Mouse (Mus musculus): ENCODE results near the gene Fezf2. TPM values are rescaled to one million over a fixed set of nuclear protein-coding genes. Genes with fewer than 3 reads are reported as not detected.

Fezf2 gene
- polyA plus RNA-seq (2015; fragmentation: Nextera tagmentation; extraction: Ambion mirVana): not detected in 2 replicates

DNA sequence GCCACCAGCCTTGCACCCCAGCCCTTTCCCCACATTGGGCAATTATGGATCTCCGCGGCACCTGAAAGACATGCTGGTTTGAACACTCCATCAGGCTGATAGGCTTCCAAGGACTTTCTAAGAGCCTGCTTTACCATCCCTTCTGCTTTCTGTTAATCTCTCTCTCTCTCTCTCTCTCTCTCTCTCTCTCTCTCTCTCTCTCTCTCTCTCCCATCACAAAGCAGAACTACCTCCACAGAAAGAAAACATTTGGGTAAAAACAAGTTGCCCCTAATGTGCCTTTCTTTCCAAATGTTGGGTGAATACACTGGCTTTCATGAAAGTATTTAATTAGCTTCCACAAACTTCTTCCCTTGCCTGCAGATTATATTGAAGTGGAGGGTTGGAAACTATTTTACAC is at the start of gene Fezf2:
Gene Fezf2, minus strand, starts transcription at position 101 of the 400 bp plus-strand sequence.
- H3K27me3 ChIP-seq (replicated peaks): peaks cover 88% of the 10 kb centered on the region
- H3K4me2 ChIP-seq (replicated peaks): no peak within 1 kb of the TSS
- no peak within 1 kb of the TSS for H3K9ac ChIP-seq
- H3K36me3 ChIP-seq: no peaks in the 10 kb centered on the region
- H3K4me3 ChIP-seq (replicated peaks): no peak within 1 kb of the TSS
- WGBS: 5% methylated on average over 2 of the region's 2 CpGs
- no peak for ATAC-seq
- peaks cover 12% of the 10 kb centered on the region for H3K4me1 ChIP-seq (replicated peaks)
- no peaks in the 10 kb centered on the region for H3K9me3 ChIP-seq
- H3K27ac ChIP-seq: no peak within 1 kb of the TSS

DNA sequence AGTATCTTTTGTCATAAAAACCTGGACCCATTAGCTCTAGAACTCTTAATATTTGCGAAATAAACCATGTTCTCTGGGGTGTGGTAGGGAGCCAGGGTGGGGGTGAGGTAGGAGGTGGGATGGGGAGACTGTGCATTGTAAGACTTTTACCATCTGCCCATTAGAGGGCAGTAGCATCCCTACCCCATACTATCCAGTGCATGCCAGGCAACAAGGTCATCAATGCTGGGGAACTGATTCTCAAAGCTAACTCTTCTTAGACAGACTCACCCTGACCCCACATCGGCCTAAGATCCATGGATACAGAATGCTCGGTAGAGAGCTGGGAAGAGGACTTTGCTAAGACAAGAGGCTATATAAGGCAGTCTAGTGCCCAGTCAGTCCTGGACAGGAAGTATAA is 49.6 kb upstream of the Fezf2 start:
- Histone ChIP-seq H3K4me2 (replicated peaks) (no peak overlapping the region), H3K4me1 (replicated peaks) (no peaks in the 10 kb centered on the region), H3K9ac (no peak overlapping the region), H3K27me3 (replicated peaks) (no peaks in the 10 kb centered on the region), H3K27ac (no peak overlapping the region), H3K4me3 (replicated peaks) (no peak overlapping the region), H3K36me3 (no peaks in the 10 kb centered on the region), H3K9me3 (no peaks in the 10 kb centered on the region)
- no peak for ATAC-seq
- 75% methylated on average over 3 of the region's 3 CpGs for WGBS

- Histone ChIP-seq H3K4me1 (replicated peaks) (no peaks in the 10 kb centered on the region), H3K4me3 (replicated peaks) (no peak overlapping the region), H3K9ac (no peak overlapping the region), H3K27ac (no peak overlapping the region), H3K27me3 (replicated peaks) (no peaks in the 10 kb centered on the region), H3K4me2 (replicated peaks) (no peak overlapping the region), H3K9me3 (no peaks in the 10 kb centered on the region), H3K36me3 (no peaks in the 10 kb centered on the region)
- WGBS: 61% methylated on average over 2 of the region's 2 CpGs
- ATAC-seq: no peak
These were observed 46.3 kb upstream of the Fezf2 start for GRCm38 (mm10) chr14:12394318-12394717.

GRCm38 (mm10) chr14:12393271-12393861 is 45.4 kb upstream of the Fezf2 start:
- no peak overlapping the region for H3K4me3 ChIP-seq (replicated peaks)
- no peak overlapping the region for H3K4me2 ChIP-seq (replicated peaks)
- no peak overlapping the region for H3K27ac ChIP-seq
- H3K9ac ChIP-seq: no peak overlapping the region
- H3K27me3 ChIP-seq (replicated peaks): no peaks in the 10 kb centered on the region
- H3K36me3 ChIP-seq: no peaks in the 10 kb centered on the region
- no peaks in the 10 kb centered on the region for H3K9me3 ChIP-seq
- 75% methylated on average over 12 of the region's 12 CpGs for WGBS
- no peaks in the 10 kb centered on the region for H3K4me1 ChIP-seq (replicated peaks)
- ATAC-seq: no peak

GRCm38 (mm10) chr14:12391167-12391566 is 43.2 kb upstream of the Fezf2 start:
- no peak for ATAC-seq
- Histone ChIP-seq H3K9me3 (no peaks in the 10 kb centered on the region), H3K27me3 (replicated peaks) (no peaks in the 10 kb centered on the region), H3K27ac (no peak overlapping the region), H3K4me1 (replicated peaks) (no peaks in the 10 kb centered on the region), H3K36me3 (no peaks in the 10 kb centered on the region), H3K4me2 (replicated peaks) (no peak overlapping the region), H3K9ac (no peak overlapping the region), H3K4me3 (replicated peaks) (no peak overlapping the region)
- WGBS: 72% methylated on average over 7 of the region's 7 CpGs

DNA sequence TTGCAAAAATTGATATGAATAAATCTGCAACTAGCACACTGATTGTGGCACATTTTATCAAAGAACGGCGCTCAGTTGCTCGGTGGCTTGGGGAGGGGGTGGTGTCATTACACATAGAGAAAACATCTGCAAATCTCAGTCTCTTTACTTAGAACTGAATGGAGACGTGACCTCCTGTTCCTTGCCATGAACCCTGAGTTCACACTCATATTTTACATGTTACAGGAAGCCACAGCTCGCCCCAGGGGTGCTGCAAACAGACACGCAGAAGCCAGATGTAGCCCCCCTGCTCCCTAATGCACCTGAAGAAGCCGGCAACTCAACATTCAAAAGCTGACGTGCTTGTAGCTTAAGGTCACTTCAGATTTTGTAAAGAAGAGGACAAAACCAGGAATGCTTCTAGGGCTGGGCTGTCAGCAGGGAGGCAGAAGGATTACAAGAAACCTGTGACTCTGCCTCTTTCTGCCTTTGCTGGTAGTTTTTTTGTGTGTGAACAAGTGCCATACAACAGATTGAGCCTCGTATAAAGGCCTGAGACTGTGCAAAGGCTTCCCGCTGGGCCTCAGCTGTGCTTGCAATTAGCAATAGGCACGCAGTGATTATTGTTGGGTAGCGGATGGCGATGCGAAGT is 40.9 kb upstream of the Fezf2 start:
- H3K4me1 ChIP-seq (replicated peaks): no peaks in the 10 kb centered on the region
- no peaks in the 10 kb centered on the region for H3K27me3 ChIP-seq (replicated peaks)
- no peak overlapping the region for H3K27ac ChIP-seq
- WGBS: 45% methylated on average over 14 of the region's 14 CpGs
- no peak for ATAC-seq
- H3K36me3 ChIP-seq: no peaks in the 10 kb centered on the region
- no peaks in the 10 kb centered on the region for H3K9me3 ChIP-seq
- H3K4me2 ChIP-seq (replicated peaks): no peak overlapping the region
- H3K9ac ChIP-seq: no peak overlapping the region
- no peak overlapping the region for H3K4me3 ChIP-seq (replicated peaks)

DNA sequence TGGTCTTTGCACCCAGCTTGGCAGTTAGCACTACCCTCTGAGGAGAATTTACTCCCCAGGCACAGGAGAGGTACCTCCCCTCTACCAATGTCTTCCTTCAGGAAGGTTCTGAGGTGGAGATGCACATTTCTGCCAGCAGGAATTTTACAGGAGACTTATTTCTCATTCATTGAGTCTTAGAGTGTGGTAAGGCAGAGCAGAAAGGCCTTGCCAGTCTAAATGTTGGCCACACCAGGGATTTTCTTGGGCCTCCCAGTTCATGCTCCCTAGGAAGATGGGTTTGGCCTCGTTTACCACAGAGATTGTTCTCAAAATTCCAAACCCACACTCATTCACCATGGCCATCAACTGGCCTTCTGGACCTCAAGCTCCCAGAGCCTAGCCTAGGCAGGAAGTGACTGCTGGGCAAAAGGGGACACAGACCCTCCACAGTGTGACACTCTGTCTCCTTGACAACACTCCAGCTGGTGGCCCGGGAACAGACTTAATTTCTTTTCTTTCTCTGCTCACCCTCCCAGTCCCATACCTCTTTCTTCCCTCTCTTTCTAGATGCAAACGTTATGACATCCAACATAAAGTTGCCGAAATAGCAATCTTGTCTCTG is 40.3 kb upstream of the Fezf2 start:
- H3K4me3 ChIP-seq (replicated peaks): no peak overlapping the region
- no peaks in the 10 kb centered on the region for H3K36me3 ChIP-seq
- no peaks in the 10 kb centered on the region for H3K4me1 ChIP-seq (replicated peaks)
- H3K9me3 ChIP-seq: no peaks in the 10 kb centered on the region
- no peaks in the 10 kb centered on the region for H3K27me3 ChIP-seq (replicated peaks)
- 43% methylated on average over 4 of the region's 4 CpGs for WGBS
- H3K4me2 ChIP-seq (replicated peaks): no peak overlapping the region
- no peak overlapping the region for H3K9ac ChIP-seq
- ATAC-seq: no peak
- no peak overlapping the region for H3K27ac ChIP-seq

DNA sequence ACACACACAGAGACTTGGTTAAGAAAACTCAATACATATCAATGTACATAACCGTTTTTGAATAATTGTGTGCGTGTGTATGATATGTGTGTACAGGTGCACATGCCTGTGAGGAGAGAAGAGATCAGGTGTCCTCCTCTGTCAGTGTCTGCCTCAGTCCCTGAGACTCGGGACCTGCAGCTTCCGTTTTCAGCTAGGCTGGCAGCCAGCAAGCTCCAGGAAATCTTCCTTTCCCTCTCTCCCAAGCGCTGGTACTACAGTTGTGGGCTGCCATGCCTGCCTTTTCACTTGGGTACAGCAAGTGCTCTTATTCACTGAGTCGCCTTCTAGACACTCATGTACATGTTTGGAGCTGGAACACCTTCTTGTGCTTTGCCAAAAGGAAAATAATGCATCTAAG is 39.2 kb upstream of the Fezf2 start:
- Histone ChIP-seq H3K36me3 (no peaks in the 10 kb centered on the region), H3K4me1 (replicated peaks) (no peaks in the 10 kb centered on the region), H3K9ac (no peak overlapping the region), H3K27me3 (replicated peaks) (no peaks in the 10 kb centered on the region), H3K4me3 (replicated peaks) (no peak overlapping the region), H3K4me2 (replicated peaks) (no peak overlapping the region), H3K27ac (no peak overlapping the region), H3K9me3 (no peaks in the 10 kb centered on the region)
- 69% methylated on average over 6 of the region's 6 CpGs for WGBS
- no peak for ATAC-seq

GRCm38 (mm10) chr14:12377883-12378282 is 29.9 kb upstream of the Fezf2 start:
- WGBS: 21% methylated on average over 9 of the region's 9 CpGs
- Histone ChIP-seq H3K9me3 (no peaks in the 10 kb centered on the region), H3K36me3 (no peaks in the 10 kb centered on the region), H3K4me2 (replicated peaks) (no peak overlapping the region), H3K27ac (no peak overlapping the region), H3K9ac (no peak overlapping the region), H3K4me3 (replicated peaks) (no peak overlapping the region), H3K4me1 (replicated peaks) (no peaks in the 10 kb centered on the region), H3K27me3 (replicated peaks) (no peaks in the 10 kb centered on the region)
- ATAC-seq: no peak

- no peaks in the 10 kb centered on the region for H3K27me3 ChIP-seq (replicated peaks)
- no peak overlapping the region for H3K9ac ChIP-seq
- no peaks in the 10 kb centered on the region for H3K9me3 ChIP-seq
- H3K4me3 ChIP-seq (replicated peaks): no peak overlapping the region
- no peak for ATAC-seq
- H3K4me1 ChIP-seq (replicated peaks): no peaks in the 10 kb centered on the region
- no peak overlapping the region for H3K27ac ChIP-seq
- no peak overlapping the region for H3K4me2 ChIP-seq (replicated peaks)
- no peaks in the 10 kb centered on the region for H3K36me3 ChIP-seq
- WGBS: 97% methylated on average over 2 of the region's 2 CpGs
These were observed 29.3 kb upstream of the Fezf2 start for GRCm38 (mm10) chr14:12377289-12377688.

DNA sequence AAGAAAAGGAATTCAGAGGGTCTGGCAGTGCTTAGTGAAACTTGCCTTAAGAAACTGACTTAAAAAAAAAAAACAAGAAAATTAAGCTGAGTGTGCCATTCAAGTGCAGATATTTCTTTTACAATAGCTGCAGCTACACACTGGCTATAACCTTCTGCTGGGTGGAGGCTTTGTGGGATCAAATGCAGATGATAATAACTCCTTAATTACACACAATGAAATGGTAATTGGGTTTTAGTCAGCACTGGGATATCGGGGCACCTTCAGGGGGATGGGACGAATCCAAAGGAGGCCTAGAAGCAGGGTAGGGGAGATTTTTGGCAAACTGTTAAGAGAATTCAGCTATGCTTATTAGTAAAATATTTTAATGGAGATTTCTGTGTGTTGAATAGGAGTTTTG is 27.5 kb upstream of the Fezf2 start:
- Histone ChIP-seq H3K9me3 (no peaks in the 10 kb centered on the region), H3K27ac (no peak overlapping the region), H3K27me3 (replicated peaks) (no peaks in the 10 kb centered on the region), H3K4me1 (replicated peaks) (no peaks in the 10 kb centered on the region), H3K4me2 (replicated peaks) (no peak overlapping the region), H3K9ac (no peak overlapping the region), H3K4me3 (replicated peaks) (no peak overlapping the region), H3K36me3 (no peaks in the 10 kb centered on the region)
- ATAC-seq: no peak
- 72% methylated on average over 2 of the region's 2 CpGs for WGBS

DNA sequence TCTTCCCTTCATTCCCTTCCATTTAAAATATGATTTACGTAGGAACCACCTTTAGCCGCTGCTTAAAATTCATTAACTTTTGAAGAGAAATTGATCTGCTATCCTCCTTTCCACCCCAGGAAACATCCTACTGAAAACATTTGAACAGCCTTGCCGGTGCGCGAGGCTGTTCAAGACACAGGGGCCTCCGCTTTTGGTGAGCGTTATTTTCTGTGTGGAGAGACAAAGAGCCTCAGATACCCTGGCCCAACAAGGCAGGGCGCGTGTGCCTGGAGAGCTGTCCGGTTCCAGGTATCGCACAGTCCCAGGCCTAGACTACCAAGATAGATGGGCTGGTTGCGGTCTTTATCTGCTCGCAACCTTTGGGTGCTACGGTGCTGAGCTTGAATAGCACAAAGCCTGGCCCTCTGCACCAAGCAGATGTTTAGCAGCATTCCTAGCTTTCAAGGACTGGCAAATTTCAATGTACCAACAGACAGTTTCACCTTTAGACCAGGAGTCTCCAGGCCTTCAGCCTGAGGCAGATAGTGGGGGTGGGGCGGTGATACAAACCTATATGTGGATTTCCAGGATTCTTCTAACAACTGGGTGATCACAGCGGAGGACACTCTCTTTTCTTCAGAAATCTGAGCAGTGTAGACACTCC is 2.4 kb upstream of the Fezf2 start:
- 10% methylated on average over 16 of the region's 16 CpGs for WGBS
- H3K27ac ChIP-seq: no peak overlapping the region
- no peaks in the 10 kb centered on the region for H3K36me3 ChIP-seq
- H3K27me3 ChIP-seq (replicated peaks): peaks cover 80% of the 10 kb centered on the region
- no peak for ATAC-seq
- no peak overlapping the region for H3K4me2 ChIP-seq (replicated peaks)
- H3K4me3 ChIP-seq (replicated peaks): no peak overlapping the region
- H3K9ac ChIP-seq: no peak overlapping the region
- H3K4me1 ChIP-seq (replicated peaks): peaks cover 9% of the 10 kb centered on the region
- no peaks in the 10 kb centered on the region for H3K9me3 ChIP-seq

Data from intestine, embryonic 15.5 days (tissue).